Mouse (Mus musculus) MEL (cell line): Measurements from ENCODE around the gene Pex14. TPM values are rescaled to one million over a fixed set of nuclear protein-coding genes. Genes with fewer than 3 reads are reported as not detected.

Experiments
- DNase-seq: peaks from one replicate; pipeline ENCODE4 v3.0.0; 2011; ENCODE audit warnings: low read depth, low spot score
- H3K27ac ChIP-seq: 2 replicates; pipeline ENCODE4 v1.5.1; 2012; ENCODE audit warnings: low read depth, mild to moderate bottlenecking, control low read depth, low read length, moderate library complexity; ENCODE audit not compliant: control insufficient read depth
- H3K27me3 ChIP-seq, 2 experiments: fragments of 150-350 bp in 1 of 2; sonication (generic) in 1 of 2; 2 replicates each; pipeline ENCODE4 v1.6.1; 2012; ENCODE audit warnings: low read length in 2 of 2, mild to moderate bottlenecking in 2 of 2, improper control_type of control experiment in 1 of 2, moderate library complexity in 1 of 2; ENCODE audit not compliant: insufficient read depth in 2 of 2, control insufficient read depth in 1 of 2
- H3K36me3 ChIP-seq, 2 experiments: 2 replicates each; pipeline ENCODE4 v1.6.1; 2012 to 2014; ENCODE audit warnings: low read length in 2 of 2, improper control_type of control experiment in 1 of 2, inconsistent platforms in 1 of 2, mild to moderate bottlenecking in 1 of 2; ENCODE audit not compliant: insufficient read depth in 2 of 2, control insufficient read depth in 1 of 2
- H3K4me1 ChIP-seq, 2 experiments: fragments of 150-350 bp in 1 of 2; sonication (generic) in 1 of 2; 2 replicates each; pipeline ENCODE4 v1.6.1; 2012; ENCODE audit warnings: low read length in 2 of 2, improper control_type of control experiment in 1 of 2, mild to moderate bottlenecking in 1 of 2; ENCODE audit not compliant: insufficient read depth in 2 of 2, control insufficient read depth in 1 of 2
- H3K4me3 ChIP-seq, 2 experiments: fragments of 150-350 bp in 1 of 2; sonication (generic) in 1 of 2; 2 replicates each; pipeline ENCODE4 v1.5.1; 2012; ENCODE audit warnings: low read depth in 2 of 2, low read length in 2 of 2, mild to moderate bottlenecking in 2 of 2, moderate library complexity in 2 of 2, control low read depth in 1 of 2, improper control_type of control experiment in 1 of 2; ENCODE audit not compliant: control insufficient read depth in 1 of 2, insufficient read depth in 1 of 2
- H3K79me2 ChIP-seq: 2 replicates; pipeline ENCODE4 v1.6.1; 2012; ENCODE audit warnings: mild to moderate bottlenecking, low read length, moderate library complexity; ENCODE audit not compliant: control insufficient read depth, poor library complexity, insufficient read depth
- H3K9ac ChIP-seq: 2 replicates; pipeline ENCODE4 v1.6.1; 2012; ENCODE audit warnings: low read depth, mild to moderate bottlenecking, control low read depth, low read length, moderate library complexity; ENCODE audit not compliant: control insufficient read depth, poor library complexity, severe bottlenecking
- H3K9me3 ChIP-seq: fragments of 150-350 bp; sonication (generic); replicated peaks from 2 replicates; pipeline ENCODE4 v1.6.1; 2012; ENCODE audit warnings: mild to moderate bottlenecking, low read length, improper control_type of control experiment, moderate library complexity; ENCODE audit not compliant: insufficient read depth
- BHLHE40 ChIP-seq: IDR thresholded peaks from 2 replicates; pipeline ENCODE4 v1.6.1; 2012; ENCODE audit warnings: low read depth, mild to moderate bottlenecking, inconsistent platforms, low read length, improper control_type of control experiment, borderline replicate concordance
- CHD1 ChIP-seq: IDR thresholded peaks from 2 replicates; pipeline ENCODE4 v1.6.1; 2012; ENCODE audit warnings: low read depth, mild to moderate bottlenecking, inconsistent platforms, low read length, improper control_type of control experiment
- CTCF ChIP-seq, 3 experiments: IDR thresholded peaks in 2 of 3; conservative IDR thresholded peaks in 1 of 3; 2 replicates each; pipeline ENCODE4 v1.5.1; 2011 to 2012; ENCODE audit warnings: low read length in 3 of 3, low read depth in 2 of 3, mild to moderate bottlenecking in 2 of 3, improper control_type of control experiment in 1 of 3, inconsistent platforms in 1 of 3, mixed read lengths in 1 of 3, moderate library complexity in 1 of 3; ENCODE audit not compliant: control insufficient read depth in 1 of 3, insufficient read depth in 1 of 3, poor library complexity in 1 of 3, severe bottlenecking in 1 of 3
- E2F4 ChIP-seq: IDR thresholded peaks from 2 replicates; pipeline ENCODE4 v1.6.1; 2011; ENCODE audit warnings: low read depth, low read length, improper control_type of control experiment, borderline replicate concordance
- ELF1 ChIP-seq: IDR thresholded peaks from 2 replicates; pipeline ENCODE4 v1.6.1; 2014; ENCODE audit warnings: low read depth, mild to moderate bottlenecking, inconsistent platforms, low read length, improper control_type of control experiment, moderate library complexity
- ETS1 ChIP-seq: IDR thresholded peaks from 2 replicates; pipeline ENCODE4 v1.6.1; 2012; ENCODE audit warnings: low read depth, mild to moderate bottlenecking, inconsistent platforms, low read length, improper control_type of control experiment, moderate library complexity
- GABPA ChIP-seq: IDR thresholded peaks from 2 replicates; pipeline ENCODE4 v1.6.1; 2012; ENCODE audit warnings: low read depth, mild to moderate bottlenecking, inconsistent platforms, low read length, improper control_type of control experiment, moderate library complexity
- GATA1 ChIP-seq: IDR thresholded peaks from 2 replicates; pipeline ENCODE4 v1.6.1; 2011; ENCODE audit warnings: low read depth, low read length, improper control_type of control experiment
- HCFC1 ChIP-seq: IDR thresholded peaks from 2 replicates; pipeline ENCODE4 v1.6.1; 2012; ENCODE audit warnings: low read depth, mild to moderate bottlenecking, inconsistent platforms, low read length, improper control_type of control experiment, moderate library complexity
- MAZ ChIP-seq: IDR thresholded peaks from 2 replicates; pipeline ENCODE4 v1.6.1; 2012; ENCODE audit warnings: low read depth, mild to moderate bottlenecking, inconsistent platforms, low read length, improper control_type of control experiment
- MEF2A ChIP-seq: IDR thresholded peaks from 2 replicates; pipeline ENCODE4 v1.6.1; 2014; ENCODE audit warnings: low read depth, mild to moderate bottlenecking, inconsistent platforms, low read length, improper control_type of control experiment; ENCODE audit not compliant: poor library complexity, insufficient replicate concordance, severe bottlenecking; ENCODE audit errors: extremely low read depth
- MYB ChIP-seq: IDR thresholded peaks from 2 replicates; pipeline ENCODE4 v1.6.1; 2011; ENCODE audit warnings: mild to moderate bottlenecking, low read depth, low read length, improper control_type of control experiment
- MYC ChIP-seq: IDR thresholded peaks from 2 replicates; pipeline ENCODE4 v1.6.1; 2011; ENCODE audit warnings: low read depth, mild to moderate bottlenecking, low read length, improper control_type of control experiment, moderate library complexity
- NELFE ChIP-seq: IDR thresholded peaks from 2 replicates; pipeline ENCODE4 v1.6.1; 2011; ENCODE audit warnings: low read depth, low read length, improper control_type of control experiment
- NRF1 ChIP-seq: IDR thresholded peaks from 2 replicates; pipeline ENCODE4 v1.6.1; 2014; ENCODE audit warnings: low read depth, mild to moderate bottlenecking, inconsistent platforms, low read length, improper control_type of control experiment, moderate library complexity; ENCODE audit not compliant: poor library complexity, insufficient read depth, severe bottlenecking
- POLR2AphosphoS2 ChIP-seq: IDR thresholded peaks from 2 replicates; pipeline ENCODE4 v1.6.1; 2011; ENCODE audit warnings: low read length, improper control_type of control experiment
- POLR2AphosphoS5 ChIP-seq: IDR thresholded peaks from 2 replicates; pipeline ENCODE4 v1.6.1; 2012; ENCODE audit warnings: low read depth, borderline replicate concordance, mild to moderate bottlenecking, inconsistent platforms, low read length, moderate library complexity, mixed read lengths
- RAD21 ChIP-seq: IDR thresholded peaks from 2 replicates; pipeline ENCODE4 v1.6.1; 2011; ENCODE audit warnings: mild to moderate bottlenecking, low read depth, low read length, improper control_type of control experiment
- RCOR1 ChIP-seq: IDR thresholded peaks from 2 replicates; pipeline ENCODE4 v1.6.1; 2012; ENCODE audit warnings: low read depth, mild to moderate bottlenecking, inconsistent platforms, low read length, improper control_type of control experiment
- SIN3A ChIP-seq: IDR thresholded peaks from 2 replicates; pipeline ENCODE4 v1.6.1; 2012; ENCODE audit warnings: low read length, improper control_type of control experiment, inconsistent platforms
- SMC3 ChIP-seq: IDR thresholded peaks from 2 replicates; pipeline ENCODE4 v1.6.1; 2011; ENCODE audit warnings: low read depth, low read length, improper control_type of control experiment
- TBP ChIP-seq: IDR thresholded peaks from 2 replicates; pipeline ENCODE4 v1.8.0; 2011; ENCODE audit warnings: low read depth, low read length, improper control_type of control experiment
- UBTF ChIP-seq: IDR thresholded peaks from 2 replicates; pipeline ENCODE4 v1.6.1; 2012; ENCODE audit warnings: low read depth, mild to moderate bottlenecking, inconsistent platforms, low read length, improper control_type of control experiment, moderate library complexity, borderline replicate concordance; ENCODE audit not compliant: insufficient read depth
- USF2 ChIP-seq, 2 experiments: IDR thresholded peaks; 2 replicates each; pipeline ENCODE4 v1.6.1; 2011 to 2012; ENCODE audit warnings: improper control_type of control experiment in 2 of 2, low read length in 2 of 2, borderline replicate concordance in 1 of 2, inconsistent platforms in 1 of 2, low read depth in 1 of 2, mild to moderate bottlenecking in 1 of 2; ENCODE audit not compliant: insufficient read depth in 1 of 2
- ZC3H11A ChIP-seq: IDR thresholded peaks from 2 replicates; pipeline ENCODE4 v1.6.1; 2012; ENCODE audit warnings: low read depth, mild to moderate bottlenecking, inconsistent platforms, low read length, improper control_type of control experiment
- ZKSCAN1 ChIP-seq: IDR thresholded peaks from 2 replicates; pipeline ENCODE4 v1.6.1; 2012; ENCODE audit warnings: low read depth, mild to moderate bottlenecking, inconsistent platforms, low read length, improper control_type of control experiment, moderate library complexity
- ZMIZ1 ChIP-seq: IDR thresholded peaks from 2 replicates; pipeline ENCODE4 v1.6.1; 2012; ENCODE audit warnings: low read depth, mild to moderate bottlenecking, inconsistent platforms, low read length, improper control_type of control experiment, moderate library complexity
- ZNF384 ChIP-seq: IDR thresholded peaks from 2 replicates; pipeline ENCODE4 v1.6.1; 2012; ENCODE audit warnings: low read depth, mild to moderate bottlenecking, inconsistent platforms, low read length, improper control_type of control experiment
- polyA plus RNA-seq, 2 experiments: library from polyadenylated mRNA; stranded (reverse) in 1 of 2; unstranded in 1 of 2; fragments of >175 nt in 1 of 2; fragments of >200 nt in 1 of 2; gene quantifications; 2 replicates each; pipeline versions ENCODE4 v1.2.1 to v1.2.4; 2012; ENCODE audit warnings: low replicate concordance in 2 of 2, low read depth in 1 of 2; ENCODE audit not compliant: insufficient read length in 2 of 2, insufficient read depth in 1 of 2, missing spikeins in 1 of 2
- total RNA-seq: library from RNA; depleted of rRNA; stranded (reverse); fragments of 300-350 nt; gene quantifications from 2 replicates; pipeline ENCODE4 v1.2.3, GENCODE M21; 2012

Pex14 gene
- total and polyA plus RNA-seq, 3 experiments: 38.3 to 49.2 TPM; not detected in 1

- H3K27me3 ChIP-seq: no peaks in the 10 kb centered on the region
- no peaks in the 10 kb centered on the region; a peak in 1 of 4 replicates for H3K36me3 ChIP-seq
- H3K4me3 ChIP-seq: no peak overlapping the region
- H3K79me2 ChIP-seq: peaks cover 1% of the 10 kb centered on the region; the same call in 1 of the 2 replicates
- H3K4me1 ChIP-seq: no peaks in the 10 kb centered on the region
- no peaks in the 10 kb centered on the region for H3K9me3 ChIP-seq
- no peak for DNase-seq
- no peak overlapping the region for H3K27ac ChIP-seq
- no peak overlapping the region for H3K9ac ChIP-seq
- TF ChIP-seq BHLHE40 (no peak), POLR2AphosphoS2 (no peak), HCFC1 (no peak), ZKSCAN1 (no peak), ZC3H11A (no peak), ZMIZ1 (no peak), SMC3 (no peak), SIN3A (no peak), ZNF384 (no peak), NRF1 (no peak), CHD1 (no peak)
Measured at GRCm38 (mm10) chr4:149078261-149078660, 21.4 kb downstream of the Pex14 start.

GRCm38 (mm10) chr4:149075871-149076575 is 23.7 kb downstream of the Pex14 start:
- peak; percentile 66 for DNase-seq
- Histone ChIP-seq H3K4me1 (no peaks in the 10 kb centered on the region), H3K4me3 (no peak overlapping the region), H3K27me3 (no peaks in the 10 kb centered on the region), H3K36me3 (peaks cover 0 to 1% of the 10 kb centered on the region in 2 experiments; a peak in 1 of 4 replicates), H3K9ac (no peak overlapping the region), H3K9me3 (no peaks in the 10 kb centered on the region), H3K79me2 (peaks cover 1% of the 10 kb centered on the region; the same call in 1 of the 2 replicates), H3K27ac (no peak overlapping the region)
- TF ChIP-seq TBP (no peak), MEF2A (no peak), POLR2AphosphoS2 (no peak), GATA1 (no peak), GABPA (no peak), USF2 (IDR thresholded peaks at IDR 0.05; ENCODE audit: borderline replicate concordance in 1 of 2, insufficient read depth in 1 of 2, low read depth in 1 of 2, low read length in 2 of 2) (no peak), UBTF (no peak), ETS1 (no peak), CHD1 (no peak), E2F4 (no peak), MAZ (no peak), SIN3A (no peak), MYC (no peak), CTCF (IDR thresholded peaks at IDR 0.05 in 2 of 3, conservative IDR thresholded peaks at IDR 0.05 in 1 of 3; ENCODE audit: control insufficient read depth in 1 of 3, insufficient read depth in 1 of 3, low read depth in 2 of 3, low read length in 3 of 3, poor library complexity in 1 of 3, severe bottlenecking in 1 of 3) (peak; percentile 51 to 67 (median 59); a peak in 5 of 6 replicates), RAD21 (peak; percentile 52), ZNF384 (no peak), SMC3 (peak; percentile 46), ZKSCAN1 (no peak), MYB (no peak), RCOR1 (no peak), POLR2AphosphoS5 (no peak), ZC3H11A (0 out of 2 replicates have a peak, but pooled peaks have one; percentile 29), ELF1 (no peak), HCFC1 (no peak), NELFE (no peak)
